9 mouse cellular contexts compared by ENCODE assay signal in the genomic region with DNA sequence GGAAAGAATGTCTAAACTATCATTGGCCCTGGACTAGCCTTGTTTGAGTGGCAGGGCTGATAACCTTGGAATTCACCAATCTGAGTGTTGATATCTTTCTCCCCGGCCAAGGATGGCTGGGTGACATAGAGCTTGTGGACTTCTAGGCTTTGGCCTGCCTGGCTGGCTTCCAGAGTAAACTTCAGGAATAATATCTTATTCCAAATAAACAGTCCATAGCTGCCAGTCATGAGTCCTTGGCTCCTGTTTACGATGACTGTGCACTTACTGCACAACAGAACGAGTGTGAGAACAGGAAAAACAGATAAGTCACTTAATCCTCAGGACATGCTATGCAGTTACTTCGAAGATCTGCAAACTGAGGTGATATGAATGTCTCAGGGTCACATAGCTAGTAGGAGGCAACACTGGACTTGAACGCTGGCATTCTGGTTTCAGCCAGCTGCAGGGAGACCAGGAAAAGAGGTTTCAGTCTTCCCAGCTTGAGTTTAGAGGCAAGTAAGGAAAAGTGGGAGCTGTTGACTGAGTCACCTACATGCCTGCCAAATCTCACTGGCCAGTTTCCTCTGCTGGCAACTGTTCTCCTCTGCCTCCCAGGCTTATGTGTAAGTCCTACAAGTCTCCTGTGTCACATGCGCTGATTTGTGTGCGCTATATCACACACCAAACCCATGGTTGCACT.
A peak's percentile ranks its signal among the peaks of the same experiment; 100 is the strongest.
DNase-seq lines count a peak whose midpoint lies in the region; ATAC-seq and TF ChIP-seq lines count a peak whose summit lies in the region.
"Had no signal": no experiment of that assay in that cellular context is flagged by ENCODE, and none has a peak within 500 bp of the region (broad histone marks: within the 10 kb centered on the region; RNA-seq: fewer than 3 reads in every experiment).

No protein-coding gene starts in this region.

- no peak for TF ChIP-seq POLR2A in lung, adult 2 months (IDR thresholded peaks at IDR 0.05; ENCODE audit: borderline replicate concordance, extremely low read depth, low read depth, low read length)

- H3K27me3 ChIP-seq in intestine, embryonic 15.5 days (replicated peaks) = no peaks in the 10 kb centered on the region
- H3K27me3 ChIP-seq in intestine, postnatal 0 days (replicated peaks; ENCODE audit: control insufficient read depth, insufficient read depth, low read length) = no peaks in the 10 kb centered on the region
- no peaks in the 10 kb centered on the region for H3K27me3 ChIP-seq in heart, embryonic 14.5 days (ENCODE audit: control insufficient read depth, insufficient read depth, low read length)
- no peaks in the 10 kb centered on the region for H3K27me3 ChIP-seq in forebrain, embryonic 10.5 days (ENCODE audit: poor library complexity, severe bottlenecking)
- H3K27me3 ChIP-seq: limb, embryonic 12.5 days had no signal

- DNase-seq in adrenal gland, postnatal 25 days = peak; percentile 62
- DNase-seq in lung, adult 2 months = peak; percentile 28
- peak; percentile 78 for DNase-seq in telencephalon, adult 2 months (ENCODE audit: low read depth, low spot score)
- DNase-seq in T-cell, adult 2 months (ENCODE audit: low spot score) = no peak
- no peak for DNase-seq in forebrain, embryonic 10.5 days (ENCODE audit: extremely low spot score, low spot score)

- H3K9me3 ChIP-seq in intestine, embryonic 15.5 days = no peaks in the 10 kb centered on the region
- no peaks in the 10 kb centered on the region for H3K9me3 ChIP-seq in intestine, postnatal 0 days (ENCODE audit: control insufficient read depth)
- H3K9me3 ChIP-seq in heart, embryonic 14.5 days (ENCODE audit: control insufficient read depth, low read length) = no peaks in the 10 kb centered on the region
- no peaks in the 10 kb centered on the region for H3K9me3 ChIP-seq in forebrain, embryonic 10.5 days
- H3K9me3 ChIP-seq: limb, embryonic 12.5 days had no signal

- no peaks in the 10 kb centered on the region for H3K36me3 ChIP-seq in intestine, embryonic 15.5 days
- no peaks in the 10 kb centered on the region for H3K36me3 ChIP-seq in intestine, postnatal 0 days (ENCODE audit: control insufficient read depth, insufficient read depth)
- H3K36me3 ChIP-seq in heart, embryonic 14.5 days (ENCODE audit: control insufficient read depth, insufficient read depth, low read length) = no peaks in the 10 kb centered on the region
- H3K36me3 ChIP-seq in forebrain, embryonic 10.5 days (replicated peaks) = no peaks in the 10 kb centered on the region
- H3K36me3 ChIP-seq: limb, embryonic 12.5 days had no signal

- WGBS in intestine, embryonic 15.5 days = 56% methylated on average over 7 of the region's 7 CpGs
- 48% methylated on average over 7 of the region's 7 CpGs for WGBS in intestine, postnatal 0 days
- 9% methylated on average over 7 of the region's 7 CpGs for WGBS in heart, embryonic 14.5 days
- WGBS in lung, adult 2 months = 26% methylated on average over 7 of the region's 7 CpGs
- 90% methylated on average over 7 of the region's 7 CpGs for WGBS in forebrain, embryonic 10.5 days

- H3K27ac ChIP-seq in intestine, embryonic 15.5 days = no peak overlapping the region
- no peak overlapping the region for H3K27ac ChIP-seq in intestine, postnatal 0 days (ENCODE audit: low read depth, low read length)
- peak overlapping the region; percentile 67 to 79 for H3K27ac ChIP-seq in heart, embryonic 14.5 days (replicated peaks in 1 of 2; ENCODE audit: control insufficient read depth in 1 of 2, insufficient read depth in 1 of 2, low read depth in 2 of 2, low read length in 2 of 2)
- no peak overlapping the region for H3K27ac ChIP-seq in forebrain, embryonic 10.5 days
- H3K27ac ChIP-seq: limb, embryonic 12.5 days had no signal

- peak; percentile 27; the same call in 1 of the 2 replicates for ATAC-seq in intestine, embryonic 15.5 days
- no peak for ATAC-seq in intestine, postnatal 0 days
- ATAC-seq in heart, embryonic 14.5 days (ENCODE audit: insufficient number of reproducible peaks, insufficient read depth, low FRiP score, low read depth) = peak; percentile 87

- H3K4me2 ChIP-seq in intestine, embryonic 15.5 days (replicated peaks) = no peak overlapping the region
- no peak overlapping the region for H3K4me2 ChIP-seq in intestine, postnatal 0 days (replicated peaks; ENCODE audit: low read depth)
- 0 out of 2 replicates have a peak overlapping the region, but pooled peaks have one; percentile 0 for H3K4me2 ChIP-seq in heart, embryonic 14.5 days (ENCODE audit: low read length)
- H3K4me2 ChIP-seq: limb, embryonic 12.5 days had no signal

- H3K4me3 ChIP-seq in intestine, embryonic 15.5 days (replicated peaks) = no peak overlapping the region
- no peak overlapping the region for H3K4me3 ChIP-seq in intestine, postnatal 0 days (ENCODE audit: low read depth, low read length)
- no peak overlapping the region for H3K4me3 ChIP-seq in heart, embryonic 14.5 days (ENCODE audit: control insufficient read depth in 1 of 2, insufficient read depth in 1 of 2, low read depth in 1 of 2, low read length in 2 of 2)
- no peak overlapping the region for H3K4me3 ChIP-seq in lung, adult 2 months (replicated peaks; ENCODE audit: extremely low read depth, low read depth, low read length)
- no peak overlapping the region for H3K4me3 ChIP-seq in forebrain, embryonic 10.5 days
- H3K4me3 ChIP-seq: limb, embryonic 12.5 days had no signal

- TF ChIP-seq CTCF in intestine, postnatal 0 days (IDR thresholded peaks at IDR 0.05; ENCODE audit: low read depth) = no peak
- TF ChIP-seq CTCF in lung, adult 2 months (IDR thresholded peaks at IDR 0.05; ENCODE audit: insufficient read depth, low read length) = no peak

- H3K4me1 ChIP-seq in intestine, embryonic 15.5 days (replicated peaks) = peaks cover 10% of the 10 kb centered on the region
- H3K4me1 ChIP-seq in intestine, postnatal 0 days (replicated peaks; ENCODE audit: control insufficient read depth, insufficient read depth, low read length) = no peaks in the 10 kb centered on the region
- peaks cover 27 to 48% of the 10 kb centered on the region in 2 experiments for H3K4me1 ChIP-seq in heart, embryonic 14.5 days (ENCODE audit: control insufficient read depth in 2 of 2, insufficient read depth in 2 of 2, low read length in 2 of 2)
- H3K4me1 ChIP-seq in lung, adult 2 months (ENCODE audit: control insufficient read depth, insufficient read depth, low read length) = peaks cover 3% of the 10 kb centered on the region
- peaks cover 17% of the 10 kb centered on the region for H3K4me1 ChIP-seq in forebrain, embryonic 10.5 days

- no peak overlapping the region for H3K9ac ChIP-seq in intestine, embryonic 15.5 days
- no peak overlapping the region for H3K9ac ChIP-seq in intestine, postnatal 0 days (ENCODE audit: low read depth, low read length)
- H3K9ac ChIP-seq in heart, embryonic 14.5 days (ENCODE audit: low read length) = no peak overlapping the region
- H3K9ac ChIP-seq: limb, embryonic 12.5 days had no signal

Comparison
In these comparisons a context has a peak if more than half of its experiments do, and no peak if none do; other contexts are left out.
1. H3K27ac ChIP-seq: peak in heart, embryonic 14.5 days (2 of 2); none in intestine, embryonic 15.5 days (single experiment), intestine, postnatal 0 days (single experiment) and forebrain, embryonic 10.5 days (single experiment).
2. DNase-seq: peak in adrenal gland, postnatal 25 days (single experiment), lung, adult 2 months (single experiment) and telencephalon, adult 2 months (single experiment); none in T-cell, adult 2 months (single experiment) and forebrain, embryonic 10.5 days (single experiment).